Mouse (Mus musculus) bone marrow, adult 2 months (tissue): ENCODE data around the gene Smurf2.

Experiments
- CTCF ChIP-seq: fragments of 200-500 bp; IDR thresholded peaks from 2 replicates; pipeline ENCODE4 v1.5.1; 2011; ENCODE audit warnings: low read length, control low read depth; ENCODE audit not compliant: control insufficient read depth, insufficient read depth
- POLR2A ChIP-seq: fragments of 200-500 bp; IDR thresholded peaks from 2 replicates; pipeline ENCODE4 v1.6.1; 2011; ENCODE audit warnings: low read depth, mild to moderate bottlenecking, control low read depth, low read length, borderline replicate concordance; ENCODE audit not compliant: control insufficient read depth

GRCm38 (mm10) chr11:106819595-106819994 is 100.9 kb downstream of the Smurf2 start:
- TF ChIP-seq CTCF (no peak), POLR2A (no peak)
